Mouse (Mus musculus) heart, adult 18-20 months (tissue): ENCODE measurements around the gene Taf5. TPM values are rescaled to one million over a fixed set of nuclear protein-coding genes. Genes with fewer than 3 reads are reported as not detected.

Experiments used
- DNase-seq, 2 experiments: peaks; one replicate each; pipeline ENCODE4 v3.0.0; 2021 to 2022; ENCODE audit warnings: mixed read lengths in 1 of 2
- long read RNA-seq, 2 experiments: library from polyadenylated mRNA; stranded (forward); transcript quantifications; one replicate each; pipeline ENCODE4 v2.0.0; 2021
- total RNA-seq, 2 experiments: library from RNA; stranded (reverse); gene quantifications; 2 replicates each; pipeline ENCODE4 v1.2.3; 2021

Taf5 gene
- 1 to 10 TPM; 2.4 to 2.6 TPM for total RNA-seq
- long read RNA-seq, experiment 1, transcript Taf5-201 (11 exons, 3,260 nt) = major isoform, 5 of 9 reads
- long read RNA-seq, experiment 1, partial matches to known transcripts = 4 of 9 reads
- long read RNA-seq, experiment 1, other reads (novel, unspliced or antisense) = 0 of 9 reads
- long read RNA-seq, experiment 2, partial matches to known transcripts = 2 of 4 reads
- long read RNA-seq, experiment 2, other reads (novel, unspliced or antisense) = 0 of 4 reads

DNA sequence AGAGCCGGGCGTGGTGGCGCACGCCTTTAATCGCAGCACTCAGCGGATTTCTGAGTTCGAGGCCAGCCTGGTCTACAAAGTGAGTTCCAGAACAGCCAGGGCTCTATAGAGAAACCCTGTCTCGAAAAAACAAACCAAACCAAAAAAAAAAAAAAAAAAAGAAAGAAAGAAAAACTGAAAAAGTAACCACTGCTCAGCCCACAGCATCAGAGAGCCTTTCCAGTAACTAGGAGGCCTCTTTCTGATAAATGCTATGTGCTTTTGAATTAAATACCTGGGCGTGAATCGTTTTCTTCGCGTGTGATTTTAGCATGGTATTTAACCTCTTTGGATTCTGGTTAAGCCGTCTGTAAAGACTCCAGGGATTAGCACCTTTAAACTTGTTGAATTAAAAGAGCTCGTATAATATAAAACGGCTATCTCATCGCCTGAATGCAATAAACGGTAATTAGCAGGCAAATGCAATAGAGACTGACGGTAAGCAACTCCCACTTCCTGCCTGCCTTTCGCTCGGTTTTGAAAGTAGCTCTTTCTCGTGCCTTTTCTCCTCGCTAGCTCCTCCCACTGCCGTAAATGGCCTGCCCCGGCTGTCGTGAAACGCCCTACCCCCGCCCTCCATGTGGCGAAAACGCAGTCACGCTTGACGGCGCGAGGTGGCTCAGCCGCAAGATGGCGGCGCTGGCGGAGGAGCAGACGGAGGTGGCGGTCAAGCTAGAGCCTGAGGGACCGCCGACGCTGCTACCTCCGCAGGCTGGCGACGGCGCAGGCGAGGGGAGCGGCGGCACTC lies at the start of gene Taf5:
TSS of gene Taf5 (plus strand) at position 651 of the 787 bp plus-strand sequence.
- peak; percentile 98 to 99 for DNase-seq

DNA sequence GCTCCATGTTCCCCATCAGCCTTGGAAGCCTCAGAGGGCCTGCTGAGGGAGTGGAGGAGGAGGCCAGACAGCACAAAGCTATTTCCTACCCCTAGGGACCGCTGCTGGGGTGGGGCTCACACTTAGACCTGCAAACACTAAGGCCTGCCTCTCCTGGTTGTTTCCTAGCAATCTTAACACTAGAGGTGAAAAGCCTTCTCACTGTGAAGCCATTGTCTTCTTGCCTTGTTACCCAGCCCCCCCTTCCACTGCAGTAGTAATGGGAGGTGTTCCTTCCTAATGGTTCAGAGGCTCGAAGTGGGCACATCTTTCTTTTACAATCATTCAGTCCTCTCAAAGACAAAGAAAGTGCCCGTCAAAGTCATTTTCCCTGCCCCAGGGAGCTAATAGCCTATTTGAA lies 49.7 kb upstream of the Taf5 start:
- DNase-seq = no peak

DNA sequence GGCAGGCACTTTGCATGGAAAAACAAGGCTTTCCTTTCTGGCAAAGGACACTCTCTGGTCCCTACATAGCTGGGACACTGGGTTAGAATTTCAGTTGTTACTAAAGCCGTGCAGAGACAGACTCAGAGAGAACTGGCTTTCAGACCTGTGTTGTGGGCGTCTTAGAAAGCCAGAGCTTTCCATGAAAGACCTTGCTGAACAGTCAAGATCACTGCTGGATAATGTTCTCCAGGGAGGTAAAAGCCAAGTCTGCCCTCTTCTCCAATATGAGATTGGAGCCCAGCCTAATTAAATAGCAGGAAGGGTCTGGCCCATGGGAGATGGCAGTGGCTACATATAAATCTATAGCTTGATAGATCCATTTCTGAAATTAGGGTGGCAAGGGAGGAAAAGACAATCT lies 49.2 kb upstream of the Taf5 start:
- DNase-seq = no peak

DNA sequence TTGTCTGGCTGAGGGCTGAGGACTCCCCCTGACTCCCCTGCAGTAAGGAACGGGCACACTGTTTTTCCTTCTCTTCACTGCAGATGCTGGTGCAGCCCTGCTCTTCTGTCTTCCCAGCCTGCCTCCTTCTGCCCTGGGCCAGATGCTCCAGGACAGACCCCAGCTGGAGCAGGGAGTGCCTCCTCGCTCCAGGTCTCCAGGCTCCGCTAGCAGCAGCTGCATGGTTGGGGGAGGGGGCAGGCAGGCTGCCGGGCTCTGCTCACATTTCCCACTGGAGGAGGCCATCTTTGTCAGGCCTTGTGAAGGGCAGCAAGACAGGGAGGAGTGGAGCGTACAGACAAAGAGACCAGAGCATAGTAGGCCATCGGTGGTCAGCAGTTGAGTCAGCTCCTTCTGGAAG lies 48.2 kb upstream of the Taf5 start:
- DNase-seq = no peak

DNA sequence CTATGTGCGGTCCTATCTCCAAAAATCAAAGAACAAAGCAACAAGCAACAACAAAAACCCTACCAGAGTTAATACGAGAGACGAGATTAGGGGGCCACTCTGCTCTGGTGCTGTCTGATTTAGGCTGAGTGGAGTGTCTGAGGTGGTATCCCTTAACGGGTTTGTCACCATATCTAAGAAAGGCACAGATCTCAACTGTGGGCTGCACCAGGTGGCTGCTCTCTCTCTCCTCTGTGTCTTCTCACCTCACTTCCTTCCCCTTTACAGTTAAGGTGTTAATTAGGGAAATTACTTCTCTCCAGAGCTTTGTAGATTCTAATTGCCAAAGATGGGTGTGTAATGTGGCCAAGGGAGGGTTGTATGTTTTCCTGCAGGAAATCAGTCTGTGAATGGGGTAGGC lies 44.8 kb upstream of the Taf5 start:
- DNase-seq = no peak

DNA sequence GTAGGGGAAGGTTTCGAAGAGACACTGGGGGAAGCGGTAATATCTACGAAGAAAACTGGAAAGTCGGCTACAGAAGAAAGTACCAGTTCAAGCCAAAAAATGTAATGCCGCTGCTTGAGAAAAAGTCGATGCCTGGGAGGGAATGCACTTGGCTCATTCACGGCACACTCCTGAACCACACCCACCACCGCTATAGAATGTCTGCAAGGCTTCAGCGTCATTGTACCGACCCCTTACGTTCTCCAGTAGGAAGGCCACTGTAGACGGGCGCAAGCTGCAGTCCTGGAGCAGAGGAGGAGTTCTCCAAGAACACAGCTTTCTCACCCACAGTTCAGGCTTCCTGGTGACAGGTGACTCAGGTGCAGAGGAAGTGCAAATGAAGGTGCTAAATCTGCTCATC lies 44.0 kb upstream of the Taf5 start:
- DNase-seq = no peak

DNA sequence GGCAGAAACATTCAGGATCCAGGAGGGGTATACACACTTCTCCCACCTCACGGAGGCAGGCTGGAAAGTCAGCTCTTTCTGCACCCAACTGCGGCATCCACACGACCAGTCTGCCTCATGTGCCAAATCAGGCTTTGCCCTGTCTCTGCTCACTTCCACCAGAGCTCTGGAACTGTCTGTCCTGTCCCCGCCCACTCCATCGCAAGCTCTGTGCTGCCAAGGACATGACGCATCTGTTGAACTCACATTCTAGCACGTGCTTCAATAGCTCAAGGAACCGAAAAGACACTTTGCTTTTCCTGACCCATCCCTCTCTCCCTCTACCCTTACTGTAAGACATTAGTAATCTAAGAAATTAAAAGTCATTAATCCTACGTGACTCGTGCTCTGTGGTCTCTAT lies 42.6 kb upstream of the Taf5 start:
- DNase-seq = no peak

DNA sequence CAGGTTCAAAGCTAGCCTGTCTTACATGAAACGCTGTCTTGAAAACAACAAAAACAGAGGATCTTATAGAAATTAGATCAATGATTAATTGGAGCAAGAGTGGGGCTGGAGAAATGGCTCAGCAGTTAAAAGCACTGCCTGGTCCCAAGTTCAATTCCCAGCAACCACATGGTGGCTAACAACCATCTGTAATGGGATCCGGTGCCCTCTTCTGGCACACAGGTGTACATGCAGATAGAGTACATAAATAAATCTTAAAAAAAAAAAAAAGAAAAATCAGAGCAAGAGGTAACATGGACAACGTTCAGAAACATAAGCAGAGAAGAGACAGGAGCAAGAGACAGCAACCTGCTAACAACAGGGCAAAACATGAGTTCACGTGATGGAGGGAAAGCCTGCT lies 41.0 kb upstream of the Taf5 start:
- DNase-seq = no peak

DNA sequence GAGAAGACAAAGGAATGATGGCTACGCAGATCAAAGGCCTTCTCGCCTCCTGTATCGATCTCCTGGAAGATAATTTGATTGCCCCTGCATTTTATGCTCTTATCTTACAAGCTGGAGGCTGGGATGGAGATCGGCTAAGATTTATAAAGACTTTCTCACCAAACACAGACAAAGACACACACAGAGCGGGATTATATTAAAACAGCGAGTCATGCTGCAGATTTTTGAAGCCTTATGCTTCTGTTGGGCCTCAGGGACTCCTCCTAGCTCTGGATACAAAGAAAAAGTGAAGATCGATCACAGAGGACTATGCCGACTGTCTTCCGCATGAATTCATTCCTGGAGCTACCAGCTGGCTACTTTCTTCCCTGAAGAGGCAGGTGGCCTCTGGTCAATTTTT lies 37.8 kb upstream of the Taf5 start:
- DNase-seq = no peak

DNA sequence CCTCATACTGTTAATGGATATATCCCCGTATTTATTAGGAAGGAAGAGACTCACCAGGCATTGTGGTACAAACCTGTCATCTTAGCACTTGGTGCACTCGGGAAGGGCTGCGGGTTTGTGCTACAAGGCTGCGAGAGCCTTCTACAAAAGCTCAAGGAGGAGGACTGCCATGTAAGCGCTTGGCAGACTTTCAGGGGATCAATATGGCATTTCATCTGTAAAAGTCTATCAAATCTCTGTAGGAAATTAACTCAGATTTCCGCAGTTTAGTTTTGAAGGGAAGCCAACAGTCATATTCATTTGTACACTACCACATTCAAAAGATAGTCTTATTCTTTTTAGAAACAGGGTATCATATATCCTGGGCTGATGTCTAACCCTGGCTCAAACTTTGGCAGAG lies 35.8 kb upstream of the Taf5 start:
- DNase-seq = no peak

DNA sequence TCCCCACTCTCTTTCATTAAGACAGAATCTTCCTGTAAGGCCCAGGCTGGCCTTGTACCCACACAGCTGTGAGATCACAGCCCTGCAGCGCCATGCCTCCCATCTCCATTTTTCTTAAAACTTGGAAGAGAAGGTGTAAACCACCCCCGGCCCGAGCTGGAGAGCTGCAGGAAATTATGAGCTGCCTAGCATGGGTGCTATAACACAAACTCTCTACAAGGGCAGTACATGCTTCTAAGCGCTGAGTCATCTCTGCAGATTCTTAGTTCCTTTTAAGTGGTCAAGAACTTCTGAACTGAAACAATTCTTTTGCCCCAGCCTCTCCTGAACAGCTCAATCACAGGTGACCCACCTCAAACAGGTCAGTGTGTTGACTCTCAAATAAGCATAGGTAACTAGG lies 32.6 kb upstream of the Taf5 start:
- no peak for DNase-seq

DNA sequence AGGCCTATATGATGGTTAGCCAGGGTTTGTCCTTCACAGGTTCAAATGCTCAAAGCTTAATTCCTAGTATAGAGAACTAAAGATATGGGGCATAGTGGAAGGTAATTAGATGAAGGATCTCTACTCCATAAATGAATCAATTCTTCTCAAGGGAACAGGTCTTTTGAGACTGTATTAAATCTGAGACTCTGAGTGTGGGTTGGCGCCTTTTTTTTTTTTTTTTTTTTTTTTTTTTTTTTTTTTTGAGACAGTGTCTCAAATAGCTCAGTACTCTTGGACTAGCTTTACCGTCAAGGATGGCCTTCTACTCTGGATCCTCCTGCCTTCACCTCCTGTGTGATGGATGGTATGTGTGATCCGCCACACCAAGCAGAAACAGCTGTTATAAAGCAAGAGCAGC lies 30.9 kb upstream of the Taf5 start:
- no peak for DNase-seq

DNA sequence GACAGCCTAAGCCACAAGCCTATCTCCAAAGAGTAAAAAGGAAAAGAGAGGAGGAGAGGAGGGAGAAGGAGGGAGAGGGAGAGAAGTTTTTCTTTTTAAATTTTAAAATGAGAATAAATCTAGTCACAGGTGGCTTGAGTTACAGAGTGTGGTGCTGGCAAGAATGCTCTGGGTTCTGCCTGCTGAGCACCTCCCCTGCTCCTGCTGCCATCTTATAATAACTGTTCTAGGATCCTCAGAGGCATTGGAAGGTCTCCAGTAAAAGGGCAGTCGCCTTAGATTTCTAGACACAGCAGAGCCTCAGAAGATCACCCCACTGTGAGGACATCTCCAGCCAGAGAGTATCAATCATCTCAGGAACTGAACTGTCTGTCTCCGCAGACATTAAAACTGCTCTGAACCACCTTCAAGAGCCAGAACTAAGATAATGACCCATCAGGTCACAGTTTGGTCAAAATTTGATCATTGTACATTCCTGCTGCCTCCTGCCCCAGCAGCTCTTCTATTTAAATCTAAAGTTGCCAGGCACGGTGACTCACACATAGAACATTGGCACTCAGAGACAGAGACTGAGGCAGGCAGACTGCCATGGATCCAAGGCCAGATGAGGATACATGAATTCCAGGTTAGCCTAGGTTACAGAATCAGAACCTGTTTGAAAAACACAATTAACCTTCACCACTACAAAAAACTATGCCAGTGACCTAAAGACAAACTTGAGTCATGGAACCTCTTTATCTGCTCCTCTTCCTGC lies 26.6 kb upstream of the Taf5 start:
- peak; percentile 9 for DNase-seq

DNA sequence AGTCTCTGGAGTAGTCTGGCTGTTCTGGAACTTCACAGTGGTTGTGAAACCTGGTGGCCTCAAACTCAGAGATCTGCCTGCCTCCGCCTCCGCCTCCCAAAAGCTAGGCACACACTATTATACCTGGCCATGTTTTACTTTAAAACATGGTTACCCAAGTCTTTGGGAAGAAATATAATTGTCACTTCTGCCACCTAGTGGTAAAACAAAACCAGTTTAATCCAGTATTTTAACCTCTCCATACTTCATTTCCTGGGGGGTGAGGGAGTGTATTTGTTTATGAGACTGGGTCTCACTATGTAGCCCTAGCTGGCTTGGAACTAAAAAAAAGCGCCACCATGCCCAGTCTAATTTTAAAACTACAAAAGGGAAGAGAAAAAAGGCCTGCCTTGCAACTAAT lies 23.9 kb upstream of the Taf5 start:
- DNase-seq = peak in 1 of 2 experiments; percentile 30

DNA sequence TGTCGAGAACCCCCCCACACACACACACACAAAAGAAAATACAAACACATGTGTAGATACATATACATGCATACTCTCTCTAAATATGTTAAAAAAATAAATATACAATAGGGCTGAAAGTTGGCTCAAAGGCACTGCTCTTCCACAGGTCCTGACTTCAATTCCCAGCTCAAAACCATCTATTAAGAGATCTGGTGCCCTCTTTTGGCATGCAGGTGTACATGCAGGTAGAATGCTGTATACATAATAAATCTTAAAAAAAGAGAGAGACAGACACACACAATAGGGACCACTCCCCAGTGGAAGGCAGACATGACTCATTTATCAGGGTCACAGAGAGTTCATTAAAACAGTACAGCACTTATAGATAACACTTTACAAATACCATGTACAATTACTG lies 21.2 kb upstream of the Taf5 start:
- no peak for DNase-seq

DNA sequence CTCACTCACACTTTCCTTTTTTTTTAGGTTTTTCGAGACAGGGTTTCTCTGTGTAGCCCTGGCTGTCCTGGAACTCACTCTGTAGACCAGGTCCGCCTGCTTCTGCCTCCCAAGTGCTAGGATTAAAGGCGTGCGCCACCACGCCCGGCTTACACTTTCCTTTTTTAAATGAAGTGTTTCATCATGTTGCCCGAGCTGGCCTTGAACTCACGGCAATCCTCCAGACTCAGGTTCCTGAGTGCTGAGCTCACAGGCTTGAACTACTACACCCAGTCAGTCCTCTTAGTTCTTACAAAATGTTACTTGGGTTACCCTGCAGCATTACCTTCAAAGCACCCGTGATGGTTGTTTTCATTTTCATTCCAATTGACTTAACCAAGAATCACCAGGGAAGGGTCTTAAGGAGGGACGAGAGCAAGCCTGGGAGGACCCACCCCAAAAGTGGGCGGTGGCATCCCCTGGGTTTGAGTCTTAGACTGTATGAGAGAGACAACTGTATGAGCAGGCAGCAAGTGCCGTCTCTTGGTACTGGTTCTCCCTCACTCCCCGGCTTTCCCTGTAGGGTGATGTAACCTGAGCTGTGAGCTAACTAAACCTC lies 20.2 kb upstream of the Taf5 start:
- DNase-seq = no peak

DNA sequence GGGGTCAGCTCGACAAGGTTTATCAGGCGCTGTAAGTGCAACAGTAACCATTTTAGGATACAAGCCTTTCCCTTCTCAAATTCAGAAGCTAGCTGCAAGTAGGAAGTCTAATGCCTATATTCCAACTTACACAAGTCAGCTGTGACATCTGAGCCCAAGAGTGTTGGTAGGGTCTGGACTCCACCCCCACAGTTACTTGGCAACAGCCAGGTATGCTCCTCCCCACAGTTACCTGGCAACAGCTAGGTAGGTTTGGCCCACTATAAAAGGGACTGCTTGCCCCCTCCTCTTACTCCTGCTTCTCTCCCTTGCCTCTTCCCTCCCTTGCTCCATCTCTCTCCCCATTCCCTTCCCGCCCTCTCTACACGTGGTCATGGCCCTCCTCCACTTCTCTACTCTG lies 18.5 kb upstream of the Taf5 start:
- no peak for DNase-seq

DNA sequence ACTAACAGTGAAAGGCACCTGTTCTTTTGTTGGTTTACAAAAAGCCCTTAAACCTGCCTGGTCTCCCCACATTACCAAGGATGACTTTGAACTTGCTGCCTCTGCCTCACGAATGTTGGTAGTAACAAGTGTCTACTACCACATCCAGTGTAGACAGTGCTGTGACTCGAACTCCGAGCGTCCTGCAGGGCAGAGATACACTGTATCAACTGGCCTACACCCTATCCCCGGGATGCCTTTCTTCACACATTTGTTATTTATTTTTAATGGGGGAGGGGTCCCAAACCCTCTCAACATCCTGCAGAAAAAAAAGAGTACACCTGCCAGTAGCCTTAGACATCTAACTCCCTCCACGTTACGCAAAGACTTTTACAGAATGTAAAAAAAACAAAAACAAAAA lies 17.7 kb upstream of the Taf5 start:
- DNase-seq = no peak

DNA sequence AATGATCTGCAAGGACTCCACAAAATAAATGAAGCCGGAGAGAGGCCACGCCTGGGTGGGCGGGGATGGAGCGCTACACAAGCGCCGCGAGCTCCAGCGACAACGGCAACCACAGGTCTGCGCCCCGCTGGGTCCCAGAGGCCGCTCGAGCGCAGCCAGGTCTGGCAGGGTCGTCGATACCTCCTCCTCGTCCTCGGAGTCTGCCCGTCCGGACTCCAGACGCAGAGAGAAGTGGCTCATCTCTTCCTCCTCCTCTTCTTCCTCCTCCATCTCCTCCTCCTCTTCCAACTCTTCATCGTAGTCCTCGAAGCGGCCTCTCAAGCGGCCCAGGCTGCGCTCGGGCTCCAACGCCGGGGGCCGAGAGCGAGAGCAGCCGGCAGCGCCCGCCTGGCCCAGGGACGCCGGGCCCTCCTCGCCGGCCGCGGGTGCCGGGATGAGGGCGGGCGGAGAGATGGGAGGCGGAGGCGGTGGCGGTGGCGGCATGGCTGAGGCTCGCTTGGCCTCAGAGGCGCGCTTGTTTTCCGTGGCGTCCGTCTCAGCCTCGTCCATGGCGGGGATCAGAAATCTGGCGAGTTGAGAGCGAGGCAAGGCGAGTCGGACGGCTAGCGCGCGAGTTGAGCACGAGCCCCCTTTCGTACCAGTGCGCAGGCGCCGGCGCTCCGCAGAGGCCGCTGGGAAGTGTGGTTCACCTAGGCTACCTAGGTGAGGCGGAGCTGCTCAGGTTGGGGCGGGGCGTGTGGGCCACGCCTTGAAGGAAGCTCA lies 17.1 kb upstream of the Taf5 start, which contains the start of gene Pcgf6:
TSS of gene Pcgf6 (minus strand) at position 636 of the 762 bp plus-strand sequence.
- DNase-seq = peak; percentile 76 to 78

DNA sequence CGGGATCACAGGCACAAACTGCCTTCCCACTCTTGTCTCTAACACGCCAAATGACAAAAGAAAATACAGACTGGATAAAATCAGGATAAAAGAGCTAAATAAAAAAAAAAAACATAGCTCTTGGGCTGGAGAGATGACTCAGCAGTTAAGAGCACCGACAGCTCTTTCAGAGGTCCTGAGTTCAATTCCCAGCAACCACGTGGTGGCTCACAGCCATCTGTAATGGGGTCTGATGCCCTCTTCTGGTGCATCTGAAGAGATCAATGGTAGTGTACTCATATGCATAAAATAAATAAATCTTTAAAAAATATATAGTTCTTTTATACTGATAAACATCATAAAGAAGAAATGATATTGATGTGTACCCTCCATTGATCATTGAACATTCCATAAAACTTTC lies 14.6 kb upstream of the Taf5 start:
- DNase-seq = no peak

DNA sequence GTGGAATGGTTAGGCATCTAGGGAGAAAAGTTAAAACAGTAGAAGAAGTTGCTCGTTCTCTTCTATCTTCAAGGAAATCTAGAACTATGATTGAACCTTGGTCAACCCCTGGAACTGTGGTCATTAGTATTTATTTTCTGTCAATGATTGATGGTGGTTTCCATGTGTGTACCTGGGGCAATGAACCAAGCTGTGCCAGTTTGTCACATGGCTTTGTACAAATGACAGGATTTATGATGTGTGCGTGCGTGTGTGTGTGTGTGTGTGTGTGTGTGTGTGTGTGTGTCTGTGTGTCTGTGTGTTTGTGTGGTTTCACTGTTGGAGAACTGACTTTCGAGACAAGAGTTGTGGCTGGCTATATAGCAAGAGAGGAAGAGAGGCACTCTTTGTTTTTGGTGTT lies 14.1 kb upstream of the Taf5 start:
- DNase-seq = no peak

DNA sequence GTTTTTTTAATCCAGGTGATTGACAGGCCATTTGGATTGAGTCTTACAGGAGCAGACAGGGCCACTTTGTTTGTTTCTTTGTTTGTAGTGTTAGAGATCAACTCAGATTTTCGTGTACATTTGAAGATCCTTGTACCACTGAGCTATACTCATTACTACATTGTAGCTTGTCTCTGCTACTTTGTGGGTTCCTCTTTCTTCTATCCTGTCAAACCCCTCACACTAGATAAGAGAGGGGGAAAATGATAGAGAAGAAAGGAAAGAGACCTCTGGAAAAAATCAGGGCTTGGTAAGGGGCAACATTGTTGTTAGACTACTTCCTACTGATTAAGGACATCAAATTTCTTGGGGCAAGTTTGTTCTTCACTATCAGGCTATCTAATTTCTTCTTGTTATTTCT lies 9.9 kb upstream of the Taf5 start:
- no peak for DNase-seq
